9 mouse cellular contexts compared by ENCODE assay signal in the genomic region with DNA sequence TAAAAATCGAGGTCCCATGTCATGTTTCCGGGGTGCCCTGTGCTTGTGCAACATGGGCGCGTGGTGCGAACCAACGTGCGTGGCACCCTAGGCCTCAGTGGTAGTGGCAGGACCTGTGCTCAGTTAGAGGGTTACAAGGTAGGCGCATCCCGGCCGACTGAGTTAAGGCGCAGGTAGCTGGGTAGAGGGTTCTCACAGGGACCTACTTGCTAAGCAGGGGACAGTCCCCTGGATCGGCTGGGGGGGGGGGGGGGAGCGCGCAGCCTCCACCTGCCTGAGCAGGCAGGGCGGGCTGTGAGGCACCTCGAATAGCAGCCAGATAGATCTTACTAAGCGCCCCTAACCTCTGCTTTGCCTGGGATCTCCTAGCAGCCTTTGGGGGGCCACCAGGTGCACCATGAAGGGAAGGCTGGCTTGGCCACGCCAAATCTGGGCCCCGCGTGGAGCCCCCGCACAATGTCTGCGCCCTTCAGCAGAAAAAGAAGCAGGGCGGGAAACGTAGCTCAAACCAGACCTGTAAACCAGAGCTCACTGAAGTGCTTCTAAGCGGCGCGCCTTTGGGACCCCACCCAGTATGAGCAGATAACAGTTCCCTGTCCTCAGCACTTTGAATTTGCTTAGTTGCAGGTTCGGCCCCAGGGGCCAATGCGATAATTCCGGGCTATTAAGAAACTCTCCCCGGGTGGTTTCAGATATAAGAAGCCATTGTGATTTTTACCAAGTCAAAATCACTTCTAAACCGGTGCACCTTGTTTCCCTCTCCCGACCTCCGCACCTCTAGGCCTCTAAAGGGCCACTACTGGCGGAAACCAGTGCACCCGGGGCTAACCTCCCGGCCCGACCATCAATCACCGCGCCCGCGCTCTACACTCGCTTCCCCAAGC. TPM values are rescaled to one million over a fixed set of nuclear protein-coding genes. Genes with fewer than 3 reads are reported as not detected.
DNase-seq lines count a peak whose midpoint lies in the region; ATAC-seq and TF ChIP-seq lines count a peak whose summit lies in the region.
"Had no signal": no experiment of that assay in that cellular context is flagged by ENCODE, and none has a peak within 500 bp of the region (broad histone marks: within the 10 kb centered on the region; RNA-seq: fewer than 3 reads in every experiment).

No protein-coding gene starts in this region.

- peak overlapping the region; percentile 47; the same call in 1 of the 2 replicates for H3K9ac ChIP-seq in heart, adult 2 months (ENCODE audit: low read depth, low read length)
- no peak overlapping the region; the same call in 1 of the 2 replicates for H3K9ac ChIP-seq in ES-E14 (ENCODE audit: insufficient read depth, low read depth, low read length, poor library complexity, severe bottlenecking)
- peak overlapping the region; percentile 67 for H3K9ac ChIP-seq in heart, postnatal 0 days (replicated peaks; ENCODE audit: low read depth, low read length)

- peak; percentile 8; the same call in 1 of the 2 replicates for ATAC-seq in heart, postnatal 0 days (ENCODE audit: insufficient read depth, low read depth)

- no peaks in the 10 kb centered on the region for H3K79me2 ChIP-seq in heart, adult 2 months (replicated peaks; ENCODE audit: control insufficient read depth, insufficient read depth, low read length)

- H3K9me3 ChIP-seq in ES-E14 (ENCODE audit: control insufficient read depth, insufficient read depth, low read depth, low read length): no peaks in the 10 kb centered on the region
- no peaks in the 10 kb centered on the region for H3K9me3 ChIP-seq in heart, postnatal 0 days (replicated peaks; ENCODE audit: control insufficient read depth, low read length)
- no peaks in the 10 kb centered on the region for H3K9me3 ChIP-seq in midbrain, embryonic 10.5 days (replicated peaks)

- TF ChIP-seq POLR2A in heart, adult 2 months (IDR thresholded peaks at IDR 0.05; ENCODE audit: insufficient read depth, low read depth, low read length): no peak

- H3K4me3 ChIP-seq in heart, adult 2 months: peak overlapping the region; percentile 38
- peak overlapping the region; percentile 46 to 63 for H3K4me3 ChIP-seq in ES-E14 (ENCODE audit: insufficient read depth in 1 of 2, low read depth in 1 of 2, low read length in 2 of 2, poor library complexity in 1 of 2, severe bottlenecking in 1 of 2)
- peak overlapping the region; percentile 63 for H3K4me3 ChIP-seq in heart, postnatal 0 days (ENCODE audit: low read depth, low read length)
- peak overlapping the region; percentile 50 for H3K4me3 ChIP-seq in midbrain, embryonic 10.5 days

- DNase-seq in heart, adult 2 months: no peak
- no peak for DNase-seq in heart, postnatal 25 days (ENCODE audit: low spot score)
- DNase-seq in ES-E14 (ENCODE audit: low read depth, low spot score): no peak
- DNase-seq in heart, postnatal 0 days (ENCODE audit: low spot score): no peak
- peak; percentile 47 for DNase-seq in midbrain, embryonic 10.5 days (ENCODE audit: low spot score)
- no peak for DNase-seq in left cerebral cortex, postnatal 10 days (ENCODE audit: extremely low spot score in 1 of 2, low spot score in 2 of 2)
- DNase-seq in right cerebral cortex, postnatal 10 days (ENCODE audit: low spot score in 2 of 2): no peak
- no peak for DNase-seq in gastrocnemius, adult 8-10 months (ENCODE audit: low spot score in 2 of 2)

- intact Hi-C loops in heart, adult 2 months (cut with DNase I): no loop called here
- intact Hi-C loops in heart, postnatal 25 days (cut with DNase I): no loop called here
- intact Hi-C loops in left cerebral cortex, postnatal 10 days (cut with DNase I): loop anchor here (5.0 kb wide), 1 partner anchor 348 kb away; no protein-coding TSS in a partner anchor

- TF ChIP-seq CTCF in heart, adult 2 months (IDR thresholded peaks at IDR 0.05): no peak
- TF ChIP-seq CTCF in heart, postnatal 0 days (IDR thresholded peaks at IDR 0.05; ENCODE audit: low read depth): no peak

- no peaks in the 10 kb centered on the region for H3K36me3 ChIP-seq in heart, adult 2 months (ENCODE audit: control insufficient read depth, insufficient read depth, low read length)
- no peaks in the 10 kb centered on the region for H3K36me3 ChIP-seq in ES-E14 (ENCODE audit: control insufficient read depth, insufficient read depth, low read length, poor library complexity, severe bottlenecking)
- peaks cover 3% of the 10 kb centered on the region; the same call in 1 of the 2 replicates for H3K36me3 ChIP-seq in heart, postnatal 0 days (replicated peaks; ENCODE audit: control insufficient read depth, insufficient read depth, low read length)
- no peaks in the 10 kb centered on the region for H3K36me3 ChIP-seq in midbrain, embryonic 10.5 days

- no peak overlapping the region for H3K27ac ChIP-seq in heart, adult 2 months
- no peak overlapping the region for H3K27ac ChIP-seq in ES-E14 (ENCODE audit: insufficient read depth, low read depth, low read length, poor library complexity, severe bottlenecking)
- peak overlapping the region; percentile 86 for H3K27ac ChIP-seq in heart, postnatal 0 days (ENCODE audit: low read depth)
- H3K27ac ChIP-seq in midbrain, embryonic 10.5 days (replicated peaks): peak overlapping the region; percentile 63

- peaks cover 37% of the 10 kb centered on the region for H3K27me3 ChIP-seq in heart, adult 2 months (ENCODE audit: control insufficient read depth, insufficient read depth, low read length)
- H3K27me3 ChIP-seq in heart, postnatal 0 days (ENCODE audit: control insufficient read depth, insufficient read depth, low read length): peaks cover 89% of the 10 kb centered on the region
- H3K27me3 ChIP-seq in midbrain, embryonic 10.5 days (ENCODE audit: low read depth, poor library complexity, severe bottlenecking): peaks cover 100% of the 10 kb centered on the region

- WGBS in heart, adult 2 months: 3% methylated on average over 43 of the region's 43 CpGs
- 2% methylated on average over 41 of the region's 43 CpGs for WGBS in heart, postnatal 0 days
- WGBS in midbrain, embryonic 10.5 days: under 1% methylated on average over 42 of the region's 43 CpGs

- peak overlapping the region; percentile 73 for H3K4me2 ChIP-seq in heart, postnatal 0 days (ENCODE audit: low read depth, low read length)

- TF ChIP-seq EP300 in heart, adult 2 months (IDR thresholded peaks at IDR 0.05; ENCODE audit: insufficient read depth, low read depth, low read length): no peak
- TF ChIP-seq EP300 in heart, postnatal 0 days (IDR thresholded peaks at IDR 0.05; ENCODE audit: low read depth): no peak

- peaks cover 2% of the 10 kb centered on the region for H3K4me1 ChIP-seq in heart, adult 2 months (ENCODE audit: control insufficient read depth, insufficient read depth, low read length)
- H3K4me1 ChIP-seq in ES-E14 (ENCODE audit: control insufficient read depth in 2 of 2, insufficient read depth in 2 of 2, low read length in 2 of 2, poor library complexity in 1 of 2): peaks cover 0 to 25% of the 10 kb centered on the region in 2 experiments; a peak in 1 of 4 replicates
- no peaks in the 10 kb centered on the region for H3K4me1 ChIP-seq in heart, postnatal 0 days (ENCODE audit: control insufficient read depth, insufficient read depth)
- H3K4me1 ChIP-seq in midbrain, embryonic 10.5 days: peaks cover 63% of the 10 kb centered on the region

- in situ Hi-C loops in ES-E14 (cut with MboI; ENCODE audit: low sequenced_read_pairs in 2 of 2, unreplicated experiment in 2 of 2): no loop called here

TF ChIP-seq in ES-E14, 5 proteins besides CTCF, POLR2A, EP300 and RAD21:
- TF ChIP-seq CHD2 (IDR thresholded peaks at IDR 0.05; ENCODE audit: low read depth, low read length): no peak
- TF ChIP-seq ZC3H11A (IDR thresholded peaks at IDR 0.05; ENCODE audit: borderline replicate concordance, low read depth, low read length): no peak
- no peak for TF ChIP-seq ZNF384 (IDR thresholded peaks at IDR 0.05; ENCODE audit: low read depth, low read length)
- TF ChIP-seq MAFK (IDR thresholded peaks at IDR 0.05; ENCODE audit: insufficient read depth, low read depth, low read length): no peak
- TF ChIP-seq HCFC1 (IDR thresholded peaks at IDR 0.05; ENCODE audit: borderline replicate concordance, insufficient read depth, low read length): no peak
TF ChIP-seq in ES-E14: peak in this region for 0.

RNA-seq across cellular contexts. Expression of a gene that starts 6.6 kb away (rescaled TPM):
- 10 to 100 TPM; 60.0 to 75.2 TPM for total RNA-seq in heart, adult 2 months (2021)
- polyA plus RNA-seq in heart, adult 2 months (2012; rRNA removed): 64.5 and 80.0 TPM in 2 replicates
- 100 to 1,000 TPM; 131 to 156 TPM for total RNA-seq in heart, postnatal 25 days (2021)
- 44.4 and 66.4 TPM in 2 replicates for total RNA-seq in ES-E14 (2012; rRNA removed)
- 1,317 and 1,642 TPM in 2 replicates for total RNA-seq in heart, postnatal 0 days (2014; rRNA removed; ENCODE audit: low replicate concordance)
- polyA plus RNA-seq in heart, postnatal 0 days (2015; fragmentation: Nextera tagmentation; extraction: Ambion mirVana): 950 and 1,040 TPM in 2 replicates
- polyA plus RNA-seq in midbrain, embryonic 10.5 days (2016; fragmentation: Nextera tagmentation; extraction: Ambion mirVana): 151 and 161 TPM in 2 replicates
- 100 to 1,000 TPM; 216 to 220 TPM for total RNA-seq in left cerebral cortex, postnatal 10 days (2021)
- total RNA-seq in gastrocnemius, adult 8-10 months (2022): 10 to 100 TPM; 15.7 to 28.1 (median 22.3) TPM

RNA-seq across cellular contexts. Expression of a gene that starts 9.7 kb away (rescaled TPM):
- not detected for total RNA-seq in heart, adult 2 months (2021)
- polyA plus RNA-seq in heart, adult 2 months (2012; rRNA removed): not detected in 2 replicates
- total RNA-seq in heart, postnatal 25 days (2021): not detected
- total RNA-seq in ES-E14 (2012; rRNA removed): 0.16 and 0.40 TPM in 2 replicates
- not detected in 2 replicates for total RNA-seq in heart, postnatal 0 days (2014; rRNA removed; ENCODE audit: low replicate concordance)
- polyA plus RNA-seq in heart, postnatal 0 days (2015; fragmentation: Nextera tagmentation; extraction: Ambion mirVana): not detected in 2 replicates
- not detected in 2 replicates for polyA plus RNA-seq in midbrain, embryonic 10.5 days (2016; fragmentation: Nextera tagmentation; extraction: Ambion mirVana)
- total RNA-seq in left cerebral cortex, postnatal 10 days (2021): under 1 TPM; 0.10 to 0.21 TPM
- not detected for total RNA-seq in gastrocnemius, adult 8-10 months (2022)
- polyA plus RNA-seq: large intestine, adult 2 months had no signal

Comparison
In these comparisons a context has a peak if more than half of its experiments do, and no peak if none do; other contexts are left out.
1. H3K27ac ChIP-seq: peak in heart, postnatal 0 days (single experiment) and midbrain, embryonic 10.5 days (single experiment); none in heart, adult 2 months (single experiment) and ES-E14 (single experiment).
2. Peak in every context shown above with its lines, with median percentiles within 50 percentile points of each other: H3K4me3 ChIP-seq.